Mouse (Mus musculus): Measurements from ENCODE around the gene Gm47969.

Gene Gm47969

GRCm38 (mm10) chr1:83076190-83076917, 31.6 kb downstream of the Gm47969 start:
- no peak for DNase-seq (ENCODE audit: low spot score in 2 of 2)

GRCm38 (mm10) chr1:83077016-83077415, 32.3 kb downstream of the Gm47969 start:
- no peak for DNase-seq (ENCODE audit: low spot score in 2 of 2)

GRCm38 (mm10) chr1:83084790-83085189, 40.1 kb downstream of the Gm47969 start:
- DNase-seq (ENCODE audit: low spot score in 2 of 2) = no peak

- no peak for DNase-seq (ENCODE audit: low spot score in 2 of 2)
Observed at GRCm38 (mm10) chr1:83091268-83091667, 46.5 kb downstream of the Gm47969 start.

Measured in right cerebral cortex, postnatal 36 days (tissue).